Mouse (Mus musculus) heart, adult 18-20 months (tissue): ENCODE data around the gene Lcorl. TPM values are rescaled to one million over a fixed set of nuclear protein-coding genes. Genes with fewer than 3 reads are reported as not detected.
"Not testable (repeated sequence)": the region's sequence is repeated elsewhere in the genome, so short reads cannot be mapped to it uniquely, and the experiment has no call there.

Experiments used
- DNase-seq, 2 experiments: peaks; one replicate each; pipeline ENCODE4 v3.0.0; 2021 to 2022; ENCODE audit warnings: mixed read lengths in 1 of 2
- total RNA-seq, 2 experiments: library from RNA; stranded (reverse); gene quantifications; 2 replicates each; pipeline ENCODE4 v1.2.3; 2021

Gene Lcorl
- total RNA-seq, 2 experiments from 2014 or later: 6.8 to 7.3 TPM

GRCm38 (mm10) chr5:45709653-45710052 is 147.8 kb downstream of the Lcorl start:
- DNase-seq: no peak

GRCm38 (mm10) chr5:45706811-45707210 is 150.6 kb downstream of the Lcorl start:
- DNase-seq: no peak

- DNase-seq: no peak
Observed at GRCm38 (mm10) chr5:45691678-45692077, 165.7 kb downstream of the Lcorl start.

- no peak for DNase-seq
Observed at GRCm38 (mm10) chr5:45690802-45691201, 166.6 kb downstream of the Lcorl start.

GRCm38 (mm10) chr5:45689152-45689551 is 168.3 kb downstream of the Lcorl start:
- no peak for DNase-seq

- DNase-seq: no peak
Observed at GRCm38 (mm10) chr5:45686223-45686622, 171.2 kb downstream of the Lcorl start.

- no peak for DNase-seq
Observed at GRCm38 (mm10) chr5:45685243-45685642, 172.2 kb downstream of the Lcorl start.

- DNase-seq: no peak
Observed at GRCm38 (mm10) chr5:45683388-45683787, 174.0 kb downstream of the Lcorl start.

- DNase-seq: no peak
Observed at GRCm38 (mm10) chr5:45679955-45680354, 177.5 kb downstream of the Lcorl start.

GRCm38 (mm10) chr5:45677639-45678038 is 179.8 kb downstream of the Lcorl start:
- no peak for DNase-seq

GRCm38 (mm10) chr5:45675032-45675431 is 182.4 kb downstream of the Lcorl start:
- no peak for DNase-seq

GRCm38 (mm10) chr5:45670894-45671494 is 186.4 kb downstream of the Lcorl start:
- no peak for DNase-seq

- no peak for DNase-seq
Observed at GRCm38 (mm10) chr5:45670280-45670670, 187.1 kb downstream of the Lcorl start.

GRCm38 (mm10) chr5:45669598-45670279 is 187.7 kb downstream of the Lcorl start, which contains the start of gene Ncapg:
Ncapg (plus strand) TSS chr5:45669919.
- DNase-seq: peak; percentile 99 to 100

- DNase-seq: no peak
Observed at GRCm38 (mm10) chr5:45669234-45669597, 188.2 kb downstream of the Lcorl start.

- peak in 1 of 2 experiments; percentile 5 for DNase-seq
Observed at GRCm38 (mm10) chr5:45668831-45669230, 188.6 kb downstream of the Lcorl start.

GRCm38 (mm10) chr5:45668324-45668723 is 189.1 kb downstream of the Lcorl start:
- peak in 1 of 2 experiments; percentile 60 for DNase-seq

- not testable (repeated sequence) for DNase-seq
Observed at GRCm38 (mm10) chr5:45658406-45658805, 199.0 kb downstream of the Lcorl start.

GRCm38 (mm10) chr5:45651026-45651703 is 206.2 kb downstream of the Lcorl start:
- DNase-seq: no peak
